Comparison of ENCODE assay signal across 26 mouse cellular contexts in genomic region chr19:30281125-30281524, GRCm38 (mm10). TPM values are rescaled to one million over a fixed set of nuclear protein-coding genes. Genes with fewer than 3 reads are reported as not detected.
A peak's percentile ranks its signal among the peaks of the same experiment; 100 is the strongest.
DNase-seq lines count a peak whose midpoint lies in the region; ATAC-seq and TF ChIP-seq lines count a peak whose summit lies in the region.
"Had no signal": no experiment of that assay in that cellular context is flagged by ENCODE, and none has a peak within 500 bp of the region (broad histone marks: within the 10 kb centered on the region; RNA-seq: fewer than 3 reads in every experiment).

No protein-coding gene starts in this region.

- peaks cover 23% of the 10 kb centered on the region for H3K4me1 ChIP-seq in heart, embryonic 13.5 days
- 0 out of 2 replicates have a peak, but pooled peaks cover 4% of the 10 kb centered on the region for H3K4me1 ChIP-seq in limb, embryonic 14.5 days (ENCODE audit: control insufficient read depth, insufficient read depth, low read length)
- peaks cover 24% of the 10 kb centered on the region for H3K4me1 ChIP-seq in limb, embryonic 10.5 days
- H3K4me1 ChIP-seq: embryonic facial prominence, embryonic 12.5 days; forebrain, embryonic 13.5 days; hindbrain, embryonic 15.5 days had no signal

- 33% methylated on average over 5 of the region's 5 CpGs for WGBS in heart, embryonic 13.5 days
- WGBS in limb, embryonic 14.5 days, result 45% methylated on average over 5 of the region's 5 CpGs
- WGBS in limb, embryonic 10.5 days, result 76% methylated on average over 5 of the region's 5 CpGs

- no peak for DNase-seq in heart, postnatal 10 days
- DNase-seq in limb, embryonic 14.5 days (ENCODE audit: low spot score), result peak; percentile 32
- no peak for DNase-seq in limb, embryonic 10.5 days (ENCODE audit: low spot score)
- DNase-seq in MN1 (ENCODE audit: low spot score), result peak; percentile 35
- DNase-seq in brain, embryonic 14.5 days (ENCODE audit: low read depth), result peak; percentile 14
- DNase-seq in left cerebral cortex, postnatal 36 days (ENCODE audit: low spot score in 2 of 2), result no peak
- DNase-seq in ovary, postnatal 36 days (ENCODE audit: low spot score), result no peak
- DNase-seq: adrenal gland, adult 8-10 months; B cell, adult 2 months; cerebellum, adult 18-20 months; cerebellum, adult 9-11 months; cerebellum, postnatal 36 days; forebrain, postnatal 0 days; gastrocnemius, postnatal 14 days; heart, adult 2 months; heart, postnatal 36 days had no signal

- no peaks in the 10 kb centered on the region for H3K9me3 ChIP-seq in heart, embryonic 13.5 days
- H3K9me3 ChIP-seq in limb, embryonic 14.5 days (ENCODE audit: control insufficient read depth, low read length), result no peaks in the 10 kb centered on the region
- no peaks in the 10 kb centered on the region for H3K9me3 ChIP-seq in limb, embryonic 10.5 days (replicated peaks)
- H3K9me3 ChIP-seq: embryonic facial prominence, embryonic 12.5 days; forebrain, embryonic 13.5 days; G1E; hindbrain, embryonic 15.5 days had no signal

- TF ChIP-seq CTCF in brain, embryonic 14.5 days (IDR thresholded peaks at IDR 0.05; ENCODE audit: borderline replicate concordance, extremely low read depth, insufficient read depth, insufficient read length), result no peak

- ATAC-seq in heart, embryonic 13.5 days (ENCODE audit: extremely low read depth, insufficient number of reproducible peaks, low FRiP score, low TSS enrichment), result no peak
- no peak for ATAC-seq in limb, embryonic 14.5 days (ENCODE audit: low FRiP score, low read depth)
- ATAC-seq: CD4-positive, CD25-positive, alpha-beta regulatory T cell, adult 4 months; forebrain, embryonic 13.5 days; forebrain, postnatal 0 days had no signal

- H3K27ac ChIP-seq in heart, embryonic 13.5 days (replicated peaks), result no peak overlapping the region
- H3K27ac ChIP-seq in limb, embryonic 14.5 days (replicated peaks; ENCODE audit: low read depth, low read length), result no peak overlapping the region
- H3K27ac ChIP-seq in limb, embryonic 10.5 days, result no peak overlapping the region
- H3K27ac ChIP-seq: embryonic facial prominence, embryonic 12.5 days; forebrain, embryonic 13.5 days; heart, adult 2 months; hindbrain, embryonic 15.5 days had no signal

- no peaks in the 10 kb centered on the region for H3K36me3 ChIP-seq in heart, embryonic 13.5 days
- H3K36me3 ChIP-seq in limb, embryonic 14.5 days (ENCODE audit: control insufficient read depth, insufficient read depth, low read length), result no peaks in the 10 kb centered on the region
- no peaks in the 10 kb centered on the region for H3K36me3 ChIP-seq in limb, embryonic 10.5 days
- H3K36me3 ChIP-seq: embryonic facial prominence, embryonic 12.5 days; G1E; hindbrain, embryonic 15.5 days had no signal

- peak overlapping the region; percentile 12 for H3K4me2 ChIP-seq in heart, embryonic 13.5 days
- H3K4me2 ChIP-seq in limb, embryonic 14.5 days (replicated peaks; ENCODE audit: low read depth, low read length, severe bottlenecking), result no peak overlapping the region
- H3K4me2 ChIP-seq: embryonic facial prominence, embryonic 12.5 days; forebrain, embryonic 13.5 days; heart, embryonic 11.5 days; hindbrain, embryonic 15.5 days had no signal

- no peak overlapping the region for H3K9ac ChIP-seq in heart, embryonic 13.5 days
- H3K9ac ChIP-seq in limb, embryonic 14.5 days (ENCODE audit: low read depth, low read length, severe bottlenecking), result no peak overlapping the region
- H3K9ac ChIP-seq: embryonic facial prominence, embryonic 12.5 days; forebrain, embryonic 13.5 days; forebrain, postnatal 0 days; hindbrain, embryonic 15.5 days had no signal

- 0 out of 2 replicates have a peak, but pooled peaks cover 8% of the 10 kb centered on the region for H3K27me3 ChIP-seq in heart, embryonic 13.5 days (replicated peaks)
- no peaks in the 10 kb centered on the region for H3K27me3 ChIP-seq in limb, embryonic 14.5 days (ENCODE audit: control insufficient read depth, insufficient read depth, low read length)
- H3K27me3 ChIP-seq in limb, embryonic 10.5 days (ENCODE audit: low read depth, poor library complexity, severe bottlenecking), result 0 out of 2 replicates have a peak, but pooled peaks cover 3% of the 10 kb centered on the region
- H3K27me3 ChIP-seq: embryonic facial prominence, embryonic 12.5 days; forebrain, embryonic 13.5 days; hindbrain, embryonic 15.5 days had no signal

- intact Hi-C loops in heart, postnatal 10 days (cut with DNase I), result no loop called here
- intact Hi-C loops in left cerebral cortex, postnatal 36 days (cut with DNase I), result no loop called here

- no peak overlapping the region for H3K4me3 ChIP-seq in heart, embryonic 13.5 days
- H3K4me3 ChIP-seq in limb, embryonic 14.5 days (replicated peaks; ENCODE audit: low read length), result no peak overlapping the region
- H3K4me3 ChIP-seq in limb, embryonic 10.5 days, result no peak overlapping the region
- H3K4me3 ChIP-seq: embryonic facial prominence, embryonic 12.5 days; forebrain, embryonic 13.5 days; heart, adult 2 months; hindbrain, embryonic 15.5 days had no signal

- no peak for TF ChIP-seq POLR2A in limb, embryonic 14.5 days (IDR thresholded peaks at IDR 0.05; ENCODE audit: borderline replicate concordance, extremely low read depth, insufficient read depth, insufficient read length)
- no peak for TF ChIP-seq POLR2A in brain, embryonic 14.5 days (IDR thresholded peaks at IDR 0.05; ENCODE audit: borderline replicate concordance, extremely low read depth, insufficient read depth, insufficient read length, poor library complexity, severe bottlenecking)

RNA-seq across cellular contexts. Expression of gene Mbl2, which starts 48.4 kb away (rescaled TPM):
- polyA plus RNA-seq in heart, embryonic 13.5 days (2015; fragmentation: Nextera tagmentation; extraction: Ambion mirVana), result not detected in 2 replicates
- total RNA-seq in heart, postnatal 10 days (2021), result not detected
- polyA plus RNA-seq in limb, embryonic 14.5 days (2012; rRNA removed), result not detected in 2 replicates
- polyA plus RNA-seq in limb, embryonic 14.5 days (2014; fragmentation: Nextera tagmentation; extraction: Ambion mirVana), result not detected in 2 replicates
- polyA plus RNA-seq in limb, embryonic 10.5 days (2016; fragmentation: Nextera tagmentation; extraction: Ambion mirVana), result not detected in 2 replicates
- not detected in 2 replicates for polyA plus RNA-seq in brain, embryonic 14.5 days (2012; rRNA removed)
- total RNA-seq in left cerebral cortex, postnatal 36 days (2021), result not detected
- total RNA-seq: adrenal gland, adult 8-10 months; forebrain, postnatal 0 days; G1E; gastrocnemius, postnatal 14 days; heart, adult 2 months; heart, postnatal 36 days had no signal
- polyA plus RNA-seq: CD4-positive, CD25-positive, alpha-beta regulatory T cell, adult 4 months; embryonic facial prominence, embryonic 12.5 days; forebrain, embryonic 13.5 days; forebrain, postnatal 0 days; G1E; gonadal fat pad, adult 2 months; heart, adult 2 months; heart, embryonic 11.5 days; heart, embryonic 16.5 days; hindbrain, embryonic 11.5 days had no signal

Comparison
In these comparisons a context has a peak if more than half of its experiments do, and no peak if none do; other contexts are left out.
1. DNase-seq: peak in limb, embryonic 14.5 days (single experiment), MN1 (single experiment) and brain, embryonic 14.5 days (single experiment); none in heart, postnatal 10 days (0 of 2), limb, embryonic 10.5 days (single experiment), left cerebral cortex, postnatal 36 days (0 of 2) and ovary, postnatal 36 days (single experiment).